Comparison of ENCODE assay signal across 23 mouse cellular contexts in the genomic region with DNA sequence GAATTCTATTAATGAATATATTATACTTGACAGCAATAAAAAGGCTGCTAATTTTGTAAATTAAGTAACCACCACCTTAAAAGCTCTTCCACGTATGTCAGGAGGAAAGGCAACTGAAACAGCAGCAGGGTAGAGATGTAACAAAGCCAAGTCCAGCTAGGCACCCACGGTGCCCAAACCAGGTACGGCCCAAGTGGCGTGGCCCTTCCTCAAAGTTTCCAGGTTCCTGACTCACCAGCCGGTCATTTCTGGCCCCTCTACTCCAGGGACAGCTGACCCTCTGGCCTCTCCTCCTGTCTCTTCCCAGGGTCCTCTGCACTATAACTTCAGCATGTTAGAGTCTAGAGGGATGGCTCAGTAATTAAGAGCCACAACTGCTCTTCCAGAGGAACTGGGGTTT.
"Had no signal": no experiment of that assay in that cellular context is flagged by ENCODE, and none has a peak within 500 bp of the region (broad histone marks: within the 10 kb centered on the region; RNA-seq: fewer than 3 reads in every experiment).

No protein-coding gene starts in this region.

- H3K9ac ChIP-seq: forebrain, postnatal 0 days; hindbrain, embryonic 13.5 days; hindbrain, embryonic 15.5 days; kidney, embryonic 15.5 days; limb, embryonic 13.5 days; limb, embryonic 15.5 days had no signal

- H3K27ac ChIP-seq: hindbrain, embryonic 13.5 days; hindbrain, embryonic 15.5 days; hindbrain, postnatal 0 days; kidney, embryonic 15.5 days; kidney, postnatal 0 days; limb, embryonic 13.5 days; limb, embryonic 15.5 days had no signal

- H3K9me3 ChIP-seq: hindbrain, embryonic 13.5 days; hindbrain, embryonic 15.5 days; kidney, embryonic 15.5 days; limb, embryonic 13.5 days; limb, embryonic 15.5 days had no signal

- H3K27me3 ChIP-seq: hindbrain, embryonic 13.5 days; hindbrain, embryonic 15.5 days; kidney, embryonic 15.5 days; limb, embryonic 13.5 days; limb, embryonic 15.5 days had no signal

- H3K4me3 ChIP-seq: hindbrain, embryonic 13.5 days; hindbrain, embryonic 15.5 days; kidney, embryonic 15.5 days; limb, embryonic 13.5 days; limb, embryonic 15.5 days had no signal

- H3K4me2 ChIP-seq: heart, embryonic 11.5 days; hindbrain, embryonic 13.5 days; hindbrain, embryonic 15.5 days; kidney, embryonic 15.5 days; limb, embryonic 13.5 days; limb, embryonic 15.5 days; liver, embryonic 11.5 days had no signal

- DNase-seq: forebrain, postnatal 0 days; gastrocnemius, postnatal 14 days; gastrocnemius, postnatal 36 days; heart, adult 18-20 months; heart, postnatal 10 days; kidney, adult 11 months; kidney, adult 2 months; kidney, adult 9 months; kidney, postnatal 14 days; kidney, postnatal 36 days; layer of hippocampus, adult 9-11 months; layer of hippocampus, postnatal 36 days; left cerebral cortex, postnatal 4 days had no signal

- ATAC-seq: forebrain, postnatal 0 days; intestine, embryonic 16.5 days had no signal
